Mouse (Mus musculus) liver, adult (tissue): ENCODE data around the gene Ccdc158.

Experiments used
- GATA4 ChIP-seq: IDR thresholded peaks from 2 replicates; pipeline ENCODE4 v1.6.1; 2014; ENCODE audit warnings: mild to moderate bottlenecking, low read length; ENCODE audit not compliant: insufficient replicate concordance

Ccdc158 gene

DNA sequence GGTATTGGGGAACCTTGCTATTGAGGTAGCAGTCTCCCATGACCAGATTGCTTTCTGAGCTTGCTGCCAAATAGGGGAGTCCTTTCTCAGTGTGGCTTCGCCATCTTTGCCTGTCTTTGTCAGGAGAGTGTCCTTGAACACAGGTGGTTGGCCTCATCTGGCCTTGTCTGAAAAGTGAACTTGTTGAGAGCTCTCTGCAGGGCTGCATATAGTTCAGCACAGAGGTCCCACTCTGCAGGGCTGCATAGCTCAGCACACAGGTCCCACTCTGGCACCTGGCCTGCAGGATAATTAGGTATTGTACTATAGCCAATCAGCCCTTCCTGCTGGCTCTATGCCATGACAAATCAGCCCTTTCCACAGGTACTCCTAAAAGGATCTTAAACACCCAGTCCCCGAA, 114.9 kb downstream of the Ccdc158 start:
- no peak for TF ChIP-seq GATA4
